Mouse (Mus musculus) neural tube, embryonic 11.5 days (tissue): Measurements from ENCODE around the gene Mfsd5. TPM values are rescaled to one million over a fixed set of nuclear protein-coding genes. Genes with fewer than 3 reads are reported as not detected.

Experiments
- ATAC-seq: fragments of 200-750 bp; cut with Nextera tagmentation; 2 replicates; pipeline ENCODE4 v1.8.0; 2017; ENCODE audit warnings: moderate number of reproducible peaks, mild to moderate bottlenecking, moderate TSS enrichment, moderate library complexity; ENCODE audit not compliant: insufficient read depth, low FRiP score, low TSS enrichment
- DNase-seq: peaks from one replicate; pipeline ENCODE4 v3.0.0-alpha.2; 2015; ENCODE audit warnings: low spot score
- H3K27ac ChIP-seq: fragments of 300-500 bp; sonication (generic); 2 replicates; pipeline ENCODE4 v1.5.1; 2014; ENCODE audit warnings: low read depth, mild to moderate bottlenecking, low read length
- H3K27me3 ChIP-seq: fragments of 300-500 bp; sonication (generic); 2 replicates; pipeline ENCODE4 v1.6.1; 2014; ENCODE audit warnings: mild to moderate bottlenecking, low read length, mixed read lengths; ENCODE audit not compliant: control insufficient read depth, insufficient read depth
- H3K36me3 ChIP-seq: fragments of 300-500 bp; sonication (generic); 2 replicates; pipeline ENCODE4 v1.6.1; 2014; ENCODE audit warnings: mild to moderate bottlenecking, low read length, moderate library complexity, mixed read lengths; ENCODE audit not compliant: control insufficient read depth, insufficient read depth
- H3K4me1 ChIP-seq: fragments of 300-500 bp; sonication (generic); 2 replicates; pipeline ENCODE4 v1.6.1; 2014; ENCODE audit warnings: low read length, mixed read lengths; ENCODE audit not compliant: control insufficient read depth, insufficient read depth
- H3K4me2 ChIP-seq: fragments of 300-500 bp; sonication (generic); 2 replicates; pipeline ENCODE4 v1.6.1; 2014; ENCODE audit warnings: low read depth, mild to moderate bottlenecking, moderate library complexity
- H3K4me3 ChIP-seq: fragments of 300-500 bp; sonication (generic); 2 replicates; pipeline ENCODE4 v1.5.1; 2014; ENCODE audit warnings: low read depth, low read length
- H3K9ac ChIP-seq: fragments of 300-500 bp; sonication (generic); 2 replicates; pipeline ENCODE4 v1.6.1; 2014; ENCODE audit warnings: mild to moderate bottlenecking, low read length
- H3K9me3 ChIP-seq: fragments of 300-500 bp; sonication (generic); 2 replicates; pipeline ENCODE4 v1.6.1; 2016; ENCODE audit warnings: low read length; ENCODE audit not compliant: control insufficient read depth
- WGBS: fragments of 180-500 bp; shearing (Covaris S2); extraction: QIAGEN DNeasy Blood & Tissue Kit; methylation state at CpG from one replicate; pipeline ENCODE4 v1.1.7; 2014; 5-methylcytosine and 5-hydroxymethylcytosine counted together
- polyA plus RNA-seq: library from polyadenylated mRNA; unstranded; fragments of >200 nt; fragmentation: Nextera tagmentation; extraction: Ambion mirVana; gene quantifications from 2 replicates; pipeline ENCODE4 v1.2.1, GENCODE M21; 2014

Mfsd5 gene
- polyA plus RNA-seq, 1 experiment from 2014 or later, result 66.7 TPM

GRCm38 (mm10) chr15:102246866-102247251 lies 32.4 kb upstream of the Mfsd5 start:
- DNase-seq (peak; percentile 93), ATAC-seq (peak; percentile 67)
- Histone ChIP-seq H3K36me3 (no peaks in the 10 kb centered on the region), H3K9ac (peak overlapping the region; percentile 43), H3K9me3 (no peaks in the 10 kb centered on the region), H3K27ac (peak overlapping the region; percentile 47; the same call in 1 of the 2 replicates), H3K4me3 (peak overlapping the region; percentile 56), H3K27me3 (peaks cover 17% of the 10 kb centered on the region), H3K4me2 (peak overlapping the region; percentile 82), H3K4me1 (peaks cover 39% of the 10 kb centered on the region)
- WGBS, result 1% methylated on average over 33 of the region's 35 CpGs

GRCm38 (mm10) chr15:102247252-102248130 lies 31.8 kb upstream of the Mfsd5 start:
- Histone ChIP-seq H3K4me3 (peak overlapping the region; percentile 56), H3K4me1 (peaks cover 39% of the 10 kb centered on the region), H3K9me3 (no peaks in the 10 kb centered on the region), H3K27me3 (peaks cover 17% of the 10 kb centered on the region), H3K36me3 (no peaks in the 10 kb centered on the region), H3K9ac (peak overlapping the region; percentile 43), H3K4me2 (peak overlapping the region; percentile 82), H3K27ac (peak overlapping the region; percentile 47)
- DNase-seq (peak; percentile 71), ATAC-seq (peak; percentile 35; the same call in 1 of the 2 replicates)
- WGBS, result under 1% methylated on average over 39 of the region's 65 CpGs

GRCm38 (mm10) chr15:102248131-102248811 lies 31.0 kb upstream of the Mfsd5 start:
- WGBS, result 8% methylated on average over 8 of the region's 8 CpGs
- Histone ChIP-seq H3K36me3 (no peaks in the 10 kb centered on the region), H3K27ac (no peak overlapping the region), H3K9me3 (no peaks in the 10 kb centered on the region), H3K4me3 (peak overlapping the region; percentile 56), H3K27me3 (peaks cover 17% of the 10 kb centered on the region), H3K4me2 (peak overlapping the region; percentile 82), H3K4me1 (peaks cover 34% of the 10 kb centered on the region), H3K9ac (peak overlapping the region; percentile 43)
- DNase-seq (no peak), ATAC-seq (no peak)

DNA sequence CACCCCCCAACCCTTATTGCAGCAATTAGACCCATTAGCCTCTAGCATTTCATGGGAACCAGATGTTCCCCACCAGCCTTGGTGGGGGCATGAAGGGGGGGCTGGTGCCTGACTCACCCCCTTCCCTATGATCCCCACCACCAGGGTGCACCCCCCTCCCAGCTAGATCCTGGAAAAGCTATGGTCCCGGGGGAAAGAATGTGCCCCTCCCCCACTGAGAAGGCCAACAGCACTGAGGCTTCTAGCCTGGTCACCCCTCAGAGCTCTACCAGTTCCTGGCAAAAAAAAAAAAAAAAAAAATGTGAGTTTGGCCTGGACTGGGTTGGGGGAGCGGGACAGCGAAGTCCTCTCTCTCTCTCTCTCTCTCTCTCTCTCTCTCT lies 30.5 kb upstream of the Mfsd5 start:
- H3K9me3 ChIP-seq, result no peaks in the 10 kb centered on the region
- H3K36me3 ChIP-seq, result no peaks in the 10 kb centered on the region
- H3K27me3 ChIP-seq, result peaks cover 16% of the 10 kb centered on the region
- H3K27ac ChIP-seq, result no peak overlapping the region
- H3K4me1 ChIP-seq, result peaks cover 29% of the 10 kb centered on the region
- no peak overlapping the region for H3K9ac ChIP-seq
- ATAC-seq (no peak), DNase-seq (no peak)
- 0 out of 2 replicates have a peak overlapping the region, but pooled peaks have one; percentile 8 for H3K4me3 ChIP-seq
- peak overlapping the region; percentile 5; the same call in 1 of the 2 replicates for H3K4me2 ChIP-seq
- WGBS, result 10% methylated on average over 3 of the region's 3 CpGs

DNA sequence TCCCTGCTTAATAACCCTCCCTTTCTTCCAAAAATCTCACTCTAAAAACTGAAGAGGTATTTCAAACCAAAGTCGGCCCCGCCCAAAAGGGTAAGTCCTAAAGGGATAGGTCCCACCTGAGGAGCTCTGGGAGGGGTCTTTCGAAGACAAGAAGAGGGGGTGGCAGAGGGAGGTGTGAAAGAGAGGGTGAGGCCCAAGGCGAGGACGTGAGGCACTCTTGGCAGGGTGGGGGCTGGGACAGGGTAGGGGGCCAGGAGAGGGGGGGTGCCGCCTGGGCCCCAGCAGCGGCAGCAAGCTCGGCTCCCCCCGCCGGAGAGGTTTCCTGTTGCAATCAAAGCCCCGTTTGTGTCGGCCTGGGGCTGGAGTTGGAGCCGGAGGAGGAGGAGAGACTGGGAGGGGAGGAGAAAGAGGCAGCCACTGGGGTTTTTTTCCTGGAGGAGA lies 30.0 kb upstream of the Mfsd5 start:
- H3K9ac ChIP-seq, result no peak overlapping the region; the same call in 1 of the 2 replicates
- 0 out of 2 replicates have a peak overlapping the region, but pooled peaks have one; percentile 2 for H3K4me3 ChIP-seq

GRCm38 (mm10) chr15:102249967-102250366 lies 29.3 kb upstream of the Mfsd5 start:
- Histone ChIP-seq H3K27me3 (peaks cover 7% of the 10 kb centered on the region), H3K4me2 (peak overlapping the region; percentile 36)

More for the DNA sequence above, 30.0 kb upstream of the Mfsd5 start:
- H3K9me3 ChIP-seq, result no peaks in the 10 kb centered on the region
- 5% methylated on average over 13 of the region's 13 CpGs for whole genome bisulfite sequencing
- no peaks in the 10 kb centered on the region for H3K36me3 ChIP-seq
- ATAC-seq (no peak), DNase-seq (no peak)
- peaks cover 11% of the 10 kb centered on the region for H3K27me3 ChIP-seq
- peak overlapping the region; percentile 36 for H3K4me2 ChIP-seq
- H3K27ac ChIP-seq, result peak overlapping the region; percentile 49; the same call in 1 of the 2 replicates
- peaks cover 25% of the 10 kb centered on the region for H3K4me1 ChIP-seq

DNA sequence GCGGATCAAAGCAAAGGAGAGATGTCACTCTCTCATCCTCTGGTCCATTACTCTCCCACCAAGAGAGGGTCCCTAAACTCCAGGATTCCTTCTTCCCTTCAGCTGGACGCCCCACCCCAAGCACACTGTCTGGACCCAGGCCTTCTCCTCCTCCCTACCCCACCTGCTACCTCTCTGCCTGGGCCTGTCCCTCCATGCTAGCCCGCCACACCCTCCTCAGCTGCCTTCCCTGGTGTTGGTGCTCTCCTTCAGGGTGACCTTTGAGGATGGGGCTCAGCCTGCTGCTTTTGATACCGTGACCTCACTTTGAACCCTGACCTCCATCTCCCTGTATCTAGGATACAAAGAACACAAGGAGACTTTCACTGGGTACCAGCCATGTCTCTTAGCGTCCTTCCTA lies 28.7 kb upstream of the Mfsd5 start:
- no peak overlapping the region for H3K9ac ChIP-seq

More at GRCm38 (mm10) chr15:102249967-102250366, 29.3 kb upstream of the Mfsd5 start:
- Histone ChIP-seq H3K36me3 (no peaks in the 10 kb centered on the region), H3K9me3 (no peaks in the 10 kb centered on the region), H3K4me1 (peaks cover 22% of the 10 kb centered on the region), H3K27ac (peak overlapping the region; percentile 49; the same call in 1 of the 2 replicates), H3K9ac (peak overlapping the region; percentile 14; the same call in 1 of the 2 replicates), H3K4me3 (no peak overlapping the region)
- ATAC-seq (no peak), DNase-seq (no peak)
- WGBS, result 33% methylated on average over 9 of the region's 9 CpGs

GRCm38 (mm10) chr15:102255547-102256255 lies 23.6 kb upstream of the Mfsd5 start:
- Histone ChIP-seq H3K27me3 (peaks cover 17% of the 10 kb centered on the region; the same call in 1 of the 2 replicates), H3K9ac (no peak overlapping the region), H3K4me1 (peaks cover 5% of the 10 kb centered on the region; the same call in 1 of the 2 replicates), H3K4me3 (peak overlapping the region; percentile 16; the same call in 1 of the 2 replicates), H3K36me3 (no peaks in the 10 kb centered on the region), H3K27ac (0 out of 2 replicates have a peak overlapping the region, but pooled peaks have one; percentile 29), H3K4me2 (peak overlapping the region; percentile 96), H3K9me3 (no peaks in the 10 kb centered on the region)
- ATAC-seq, result no peak; the same call in 1 of the 2 replicates
- WGBS, result 55% methylated on average over 10 of the region's 14 CpGs
- DNase-seq, result no peak

More for the DNA sequence above, 28.7 kb upstream of the Mfsd5 start:
- Histone ChIP-seq H3K4me2 (no peak overlapping the region), H3K4me1 (peaks cover 17% of the 10 kb centered on the region), H3K36me3 (no peaks in the 10 kb centered on the region), H3K27me3 (peaks cover 1% of the 10 kb centered on the region; the same call in 1 of the 2 replicates), H3K27ac (no peak overlapping the region), H3K9me3 (no peaks in the 10 kb centered on the region), H3K4me3 (no peak overlapping the region)
- 52% methylated on average over 5 of the region's 5 CpGs for WGBS
- no peak for ATAC-seq
- no peak for DNase-seq
